Mouse (Mus musculus): Measurements from ENCODE around the gene Adra1b.

DNA sequence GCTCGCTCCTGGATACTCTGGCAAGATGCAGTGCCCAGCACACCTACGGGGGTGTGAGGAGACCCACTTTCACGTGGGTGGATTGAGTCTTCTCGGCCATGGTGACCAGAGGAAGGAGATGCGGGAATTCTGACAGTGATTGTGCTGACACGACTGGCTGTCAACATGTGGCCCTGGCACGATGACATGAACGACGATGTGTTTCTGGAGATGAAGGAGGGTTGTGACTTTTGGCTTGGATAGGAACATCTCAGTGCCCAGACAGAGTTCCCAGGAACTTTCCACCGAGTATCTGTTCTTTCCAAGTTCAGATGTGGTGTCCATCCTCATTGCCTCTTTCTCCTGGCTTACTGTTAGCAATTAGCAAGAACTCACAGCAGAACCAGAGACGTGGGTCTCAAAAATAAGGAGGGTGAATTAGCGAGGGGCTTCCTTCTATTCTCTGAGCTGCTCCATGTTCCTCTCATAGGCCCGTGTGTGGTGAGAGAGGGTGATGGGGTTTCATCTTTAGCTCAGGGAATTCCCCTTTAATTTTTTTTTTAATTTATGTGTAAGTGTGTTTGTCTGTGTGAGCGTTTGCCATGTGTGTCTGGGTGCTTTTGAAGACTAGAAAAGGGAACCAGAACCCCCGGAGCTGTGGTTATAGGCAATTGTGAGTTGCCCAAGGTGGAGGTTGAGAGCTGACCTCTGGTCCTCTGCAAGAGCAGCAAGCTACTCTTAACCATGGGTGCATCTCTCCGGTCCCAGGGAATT lies 11.3 kb upstream of the Adra1b start:
- TF ChIP-seq TAL1 (IDR thresholded peaks at IDR 0.05; ENCODE audit: low read length) (no peak), GATA1 (IDR thresholded peaks at IDR 0.05; ENCODE audit: low read length) (no peak)
